Mouse (Mus musculus) spleen, adult 2 months (tissue): ENCODE data around the gene Cbs.

Experiments used
- CTCF ChIP-seq: fragments of 200-500 bp; IDR thresholded peaks from 2 replicates; pipeline ENCODE4 v1.5.1; 2011; ENCODE audit warnings: mild to moderate bottlenecking, inconsistent platforms; ENCODE audit not compliant: insufficient read depth, insufficient read length, insufficient replicate concordance; ENCODE audit errors: extremely low read depth
- POLR2A ChIP-seq: fragments of 200-500 bp; IDR thresholded peaks from 2 replicates; pipeline ENCODE4 v1.6.1; 2011; ENCODE audit warnings: low read depth, low read length, inconsistent platforms

- TF ChIP-seq POLR2A (no peak), CTCF (no peak)
Observed at GRCm38 (mm10) chr17:31653277-31653676, 16.2 kb upstream of the Cbs start.
